In the genomic region with DNA sequence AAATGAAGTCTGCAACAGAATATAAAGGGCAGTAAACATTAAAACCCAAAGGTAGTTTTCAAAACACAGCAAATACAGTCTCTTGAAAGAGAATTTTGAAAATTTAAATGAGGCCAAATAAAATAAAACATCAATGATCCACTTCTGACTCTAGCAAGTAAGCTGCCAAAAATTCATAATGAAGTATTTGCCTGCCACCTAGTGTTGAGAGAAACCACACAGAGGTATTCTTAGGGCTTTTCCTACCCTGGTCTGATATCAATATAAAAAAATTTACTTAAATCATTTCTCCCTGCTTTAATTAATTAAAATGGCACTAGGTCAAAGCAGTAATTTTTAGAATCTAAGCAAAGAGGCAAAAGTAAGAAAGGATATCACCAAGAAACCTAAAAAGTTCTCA, we compare ENCODE assay signal across 16 mouse cellular contexts. TPM values are rescaled to one million over a fixed set of nuclear protein-coding genes. Genes with fewer than 3 reads are reported as not detected.
DNase-seq lines count a peak whose midpoint lies in the region; ATAC-seq and TF ChIP-seq lines count a peak whose summit lies in the region.
"Had no signal": no experiment of that assay in that cellular context is flagged by ENCODE, and none has a peak within 500 bp of the region (broad histone marks: within the 10 kb centered on the region; RNA-seq: fewer than 3 reads in every experiment).

No protein-coding gene starts in this region.

- no peak overlapping the region for H3K4me2 ChIP-seq in liver, postnatal 0 days (ENCODE audit: low read depth, low read length)
- H3K4me2 ChIP-seq: embryonic facial prominence, embryonic 12.5 days; heart, embryonic 15.5 days had no signal

- H3K36me3 ChIP-seq in liver, postnatal 0 days (replicated peaks; ENCODE audit: insufficient read depth, low read length), result peaks cover 63% of the 10 kb centered on the region

- no peaks in the 10 kb centered on the region for H3K4me1 ChIP-seq in liver, postnatal 0 days (ENCODE audit: insufficient read depth)
- H3K4me1 ChIP-seq: embryonic facial prominence, embryonic 12.5 days; heart, embryonic 15.5 days had no signal

- peak; percentile 12 for DNase-seq in heart, adult 8-10 months (ENCODE audit: low spot score)
- no peak for DNase-seq in heart, adult 9 months (ENCODE audit: low spot score in 2 of 2)
- no peak for DNase-seq in liver, postnatal 0 days
- no peak for DNase-seq in liver
- peak; percentile 64 for DNase-seq in adipocyte (ENCODE audit: low spot score)
- peak; percentile 23 for DNase-seq in naive thymus-derived CD4-positive, alpha-beta T cell, adult 2 months (ENCODE audit: low read depth)
- no peak for DNase-seq in cerebellum, adult 9-10 months
- DNase-seq: adrenal gland, postnatal 36 days; kidney, postnatal 25 days; thymus, postnatal 4 days had no signal

- TF ChIP-seq EP300 in liver, postnatal 0 days (IDR thresholded peaks at IDR 0.05; ENCODE audit: low read depth), result no peak

- H3K27me3 ChIP-seq in liver, postnatal 0 days (ENCODE audit: insufficient read depth, low read length), result no peaks in the 10 kb centered on the region
- H3K27me3 ChIP-seq: embryonic facial prominence, embryonic 12.5 days; heart, embryonic 15.5 days; megakaryocyte, embryonic 14.5 days had no signal

- no peaks in the 10 kb centered on the region for H3K9me3 ChIP-seq in liver, postnatal 0 days (ENCODE audit: low read length)
- H3K9me3 ChIP-seq: embryonic facial prominence, embryonic 12.5 days; G1E; heart, embryonic 15.5 days had no signal

- no peak overlapping the region for H3K9ac ChIP-seq in liver, postnatal 0 days (replicated peaks)
- H3K9ac ChIP-seq: embryonic facial prominence, embryonic 12.5 days; heart, embryonic 15.5 days had no signal

- no peak overlapping the region for H3K27ac ChIP-seq in liver, postnatal 0 days (ENCODE audit: low read depth)
- H3K27ac ChIP-seq: embryonic facial prominence, embryonic 12.5 days; heart, embryonic 15.5 days had no signal

- TF ChIP-seq CTCF in liver, postnatal 0 days (IDR thresholded peaks at IDR 0.05; ENCODE audit: low read depth), result peak; percentile 31; the same call in 1 of the 2 replicates

- no peak overlapping the region for H3K4me3 ChIP-seq in liver, postnatal 0 days (ENCODE audit: low read depth, low read length)
- H3K4me3 ChIP-seq: embryonic facial prominence, embryonic 12.5 days; heart, embryonic 15.5 days; megakaryocyte, embryonic 14.5 days had no signal

- ATAC-seq in liver, postnatal 0 days, result no peak
- no peak for ATAC-seq in inflammation-experienced regulatory T-cells, adult 6 months

RNA-seq across cellular contexts. Expression of a gene that starts 11.5 kb away (rescaled TPM):
- total RNA-seq in heart, adult 8-10 months (2022), result 10 to 100 TPM; 30.1 to 35.5 (median 32.2) TPM
- polyA plus RNA-seq in liver, postnatal 0 days (2015; fragmentation: Nextera tagmentation; extraction: Ambion mirVana), result 31.0 and 35.9 TPM in 2 replicates
- polyA plus RNA-seq in inflammation-experienced regulatory T-cells, adult 6 months (2017; shearing (Covaris generic)), result 10 to 100 TPM; 82.8 to 87.7 (median 84.4) TPM

RNA-seq across cellular contexts. Expression of a gene that starts 35.9 kb away (rescaled TPM):
- total RNA-seq in heart, adult 8-10 months (2022), result not detected
- not detected in 2 replicates for polyA plus RNA-seq in liver, postnatal 0 days (2015; fragmentation: Nextera tagmentation; extraction: Ambion mirVana)
- not detected for polyA plus RNA-seq in inflammation-experienced regulatory T-cells, adult 6 months (2017; shearing (Covaris generic))
- total RNA-seq: adrenal gland, postnatal 36 days had no signal
- polyA plus RNA-seq: embryonic facial prominence, embryonic 12.5 days; G1E; heart, embryonic 15.5 days; limb, embryonic 11.5 days had no signal

Comparison
In these comparisons a context has a peak if more than half of its experiments do, and no peak if none do; other contexts are left out.
1. DNase-seq: peak in heart, adult 8-10 months (single experiment), adipocyte (single experiment) and naive thymus-derived CD4-positive, alpha-beta T cell, adult 2 months (single experiment); none in heart, adult 9 months (0 of 2), liver, postnatal 0 days (single experiment), liver (single experiment) and cerebellum, adult 9-10 months (single experiment).